Mouse (Mus musculus) R1 (cell line): ENCODE data around the gene Ebf3.

Experiments
- DNase-seq: peaks from one replicate; pipeline ENCODE4 v3.0.0-alpha.2; 2018; ENCODE audit warnings: low read depth, low spot score

The Ebf3 gene

GRCm38 (mm10) chr7:137312166-137312932 lies 1.9 kb downstream of the Ebf3 start:
- peak; percentile 28 for DNase-seq

- no peak for DNase-seq
Observed at GRCm38 (mm10) chr7:137311341-137312110, 2.7 kb downstream of the Ebf3 start.

DNA sequence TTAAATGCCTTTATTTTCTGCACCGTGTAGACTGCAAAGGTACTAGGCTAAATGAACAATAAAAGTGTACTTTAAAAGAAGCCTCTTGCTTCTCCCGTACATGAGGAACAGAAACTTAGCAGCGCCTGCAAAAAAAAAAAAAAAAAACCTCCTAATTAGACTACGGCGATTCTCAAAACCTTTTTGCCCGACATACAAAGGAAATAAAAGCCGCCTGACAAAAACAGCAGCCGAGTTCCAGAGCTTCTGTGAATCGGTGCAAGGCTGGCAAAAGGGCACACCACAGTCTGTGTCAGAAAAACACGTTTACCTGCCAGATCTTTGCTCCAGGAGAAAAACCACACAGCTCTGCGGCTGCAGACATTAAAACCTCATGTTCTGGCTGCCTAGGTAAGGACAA lies 3.4 kb downstream of the Ebf3 start:
- peak; percentile 8 for DNase-seq

DNA sequence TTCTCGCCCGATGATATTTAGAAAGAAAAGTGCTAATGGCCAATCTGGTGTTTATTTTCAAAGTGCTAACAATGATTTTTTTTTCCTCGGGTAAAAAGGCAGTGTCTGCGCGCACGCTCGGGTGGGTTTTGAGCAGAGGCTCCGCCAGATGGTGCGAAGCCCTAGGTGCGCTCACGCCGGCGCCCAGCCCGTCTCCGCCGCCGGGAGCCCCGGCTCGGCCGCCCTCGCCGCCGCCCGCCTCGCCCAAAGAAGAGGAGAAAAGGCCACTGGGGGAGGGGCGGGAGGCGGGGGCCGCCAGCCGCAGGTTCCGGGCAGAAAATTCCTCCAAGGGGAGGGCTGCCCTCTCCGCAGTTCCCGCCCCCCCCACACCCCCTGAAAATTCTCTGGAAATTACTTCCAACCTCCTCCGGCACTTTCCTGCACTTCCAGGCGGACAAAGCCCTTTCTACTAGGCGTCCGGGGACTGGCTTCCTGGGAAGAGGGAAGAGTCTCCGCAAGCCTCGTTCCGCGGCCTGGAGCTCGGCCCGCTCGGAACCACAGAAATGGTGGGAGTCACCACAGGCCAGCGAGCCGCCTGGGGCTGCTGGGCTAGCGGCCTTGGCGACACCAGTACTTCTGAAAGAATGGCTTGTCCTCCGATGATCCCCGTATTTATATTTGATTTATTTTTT lies 4.0 kb downstream of the Ebf3 start:
- DNase-seq, result peak; percentile 80

GRCm38 (mm10) chr7:137309071-137310066 lies 4.9 kb downstream of the Ebf3 start:
- peak; percentile 48 for DNase-seq

DNA sequence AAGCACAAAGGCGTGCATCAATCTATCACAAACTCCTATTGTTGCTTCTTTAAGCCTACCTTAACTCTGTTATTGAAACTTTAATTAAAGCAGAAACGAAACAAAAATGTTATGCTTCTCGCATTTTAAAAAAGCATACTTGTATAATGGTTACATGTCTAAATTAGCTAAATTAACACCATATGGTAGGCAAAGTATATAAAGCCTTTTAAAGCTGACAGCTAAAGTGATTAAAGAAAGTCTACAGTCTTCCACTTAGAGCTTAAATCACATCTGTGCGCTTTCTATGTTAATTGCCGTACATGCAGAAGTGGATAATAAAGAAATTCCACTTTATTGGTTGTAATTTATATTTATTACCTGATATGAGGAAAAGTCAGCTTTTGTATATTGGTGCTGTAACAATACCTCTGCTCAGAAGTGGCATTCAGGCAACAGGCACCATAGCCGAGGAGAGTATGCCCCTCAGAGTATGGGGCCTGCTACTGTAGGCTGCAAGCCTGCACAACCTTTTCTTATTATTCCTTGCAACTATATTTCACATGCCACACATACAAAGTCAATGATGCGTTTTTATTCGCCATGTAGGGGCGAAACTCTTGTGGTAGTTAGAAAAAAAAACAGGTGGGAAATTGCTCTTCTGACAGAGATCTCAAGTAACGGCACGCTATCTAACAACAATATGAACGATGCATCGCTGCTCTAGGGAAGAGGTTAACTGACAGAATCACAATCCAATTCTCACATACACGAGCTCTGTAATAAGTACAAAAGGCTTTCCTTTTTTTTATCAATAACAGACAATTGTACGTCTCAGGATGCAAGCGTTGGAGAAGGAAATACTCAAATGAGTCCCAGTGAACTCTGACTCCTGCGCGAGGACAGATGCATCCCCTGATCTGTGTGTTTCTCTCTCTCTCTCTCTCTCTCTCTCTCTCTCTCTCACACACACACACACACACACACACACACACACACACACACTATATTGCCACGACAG lies 5.9 kb downstream of the Ebf3 start:
- peak; percentile 9 for DNase-seq

DNA sequence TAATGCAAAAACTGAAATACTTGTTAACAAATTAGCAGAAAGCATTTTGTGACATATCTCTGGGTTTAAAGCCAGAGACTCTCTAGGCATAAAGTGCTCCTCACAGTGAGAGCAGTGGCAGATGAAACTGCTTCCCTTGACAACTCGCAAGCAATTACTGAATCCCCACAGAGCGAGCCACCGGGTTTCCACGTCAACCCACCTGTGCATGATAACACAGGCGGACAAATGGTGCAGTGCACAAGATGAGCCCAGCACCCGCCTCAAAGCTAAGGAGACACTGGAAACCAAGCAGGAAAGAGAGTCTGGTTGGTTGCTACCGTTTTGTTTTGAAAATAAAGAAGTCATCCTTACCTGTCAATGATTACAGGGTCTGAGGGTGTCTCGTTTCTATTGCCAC lies 7.1 kb downstream of the Ebf3 start:
- DNase-seq, result peak; percentile 15

DNA sequence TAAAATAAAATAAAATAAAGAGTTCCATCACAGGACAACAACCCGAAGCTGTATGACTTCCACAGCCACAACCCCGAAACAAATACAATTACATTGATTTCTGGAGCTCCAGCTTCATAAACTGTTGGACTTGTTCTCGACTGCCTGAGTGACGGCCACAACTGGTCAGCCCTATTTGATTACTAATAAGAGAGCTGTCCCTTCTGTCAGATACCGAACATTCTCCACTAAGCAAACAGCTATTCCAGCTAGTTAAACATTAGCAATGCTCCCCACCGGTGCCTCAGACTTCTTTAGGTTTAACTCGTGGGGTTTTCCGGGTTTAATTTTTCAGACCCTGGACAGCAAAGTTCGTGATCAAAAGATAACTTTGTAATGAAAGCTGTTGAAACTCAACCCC lies 8.1 kb downstream of the Ebf3 start:
- DNase-seq, result no peak

DNA sequence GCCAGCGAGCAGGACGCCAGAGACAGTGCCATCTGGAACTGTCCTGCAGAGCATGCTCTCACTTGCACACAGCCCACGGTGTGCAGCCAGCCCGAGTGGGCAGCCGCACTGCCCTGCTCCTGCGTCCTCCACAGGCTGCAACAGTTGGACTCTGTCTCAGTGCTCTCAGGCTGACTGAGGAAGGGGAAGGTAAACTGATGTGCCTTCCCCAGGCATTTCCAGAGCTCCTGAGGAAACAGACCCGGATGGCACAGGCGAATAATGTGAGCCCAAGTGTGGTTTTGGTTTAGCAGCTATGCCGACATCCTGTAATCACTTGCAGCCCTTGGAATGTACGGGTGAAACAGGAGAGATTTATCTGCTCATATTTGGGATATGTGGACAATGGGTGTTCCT lies 10.5 kb downstream of the Ebf3 start:
- DNase-seq, result no peak

DNA sequence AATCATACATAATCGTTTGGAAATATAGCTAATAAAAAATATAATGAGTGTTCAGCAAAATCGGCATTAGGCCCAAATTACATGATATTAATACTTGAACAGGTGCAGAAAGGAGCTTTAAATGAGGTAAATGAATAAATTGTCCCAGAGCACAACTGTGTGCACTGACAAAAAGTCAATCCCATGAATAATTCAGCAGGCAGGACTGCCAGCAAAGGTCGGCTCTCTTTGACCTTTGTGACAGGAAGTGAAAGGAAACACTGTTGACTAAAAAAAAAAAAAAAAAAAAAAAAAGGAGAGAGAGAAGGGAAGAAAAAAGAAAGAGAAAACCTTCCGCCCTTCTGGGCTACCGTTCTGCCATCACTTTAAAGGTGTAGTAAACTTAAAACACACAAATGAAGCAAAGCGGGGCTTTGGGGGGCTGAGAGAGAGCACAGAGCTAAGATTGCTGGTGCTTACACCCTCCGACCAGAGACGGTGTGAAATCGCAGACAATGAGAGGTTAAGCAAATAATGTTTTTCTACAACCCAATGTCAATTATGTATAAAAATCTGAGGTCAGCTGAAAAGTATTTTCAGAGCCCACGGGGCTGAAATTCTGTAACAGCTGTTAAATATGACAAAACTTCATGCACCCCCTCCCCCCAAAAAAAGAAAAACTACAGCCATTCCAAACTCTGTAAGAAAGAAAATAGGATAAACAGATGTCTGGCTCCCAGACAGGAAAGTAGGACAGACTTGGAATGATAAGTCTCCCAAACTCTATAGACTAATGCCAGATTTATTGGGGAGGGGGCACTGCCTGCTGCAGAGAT lies 11.1 kb downstream of the Ebf3 start:
- DNase-seq, result no peak

- no peak for DNase-seq
Observed at GRCm38 (mm10) chr7:137302161-137302560, 12.1 kb downstream of the Ebf3 start.

DNA sequence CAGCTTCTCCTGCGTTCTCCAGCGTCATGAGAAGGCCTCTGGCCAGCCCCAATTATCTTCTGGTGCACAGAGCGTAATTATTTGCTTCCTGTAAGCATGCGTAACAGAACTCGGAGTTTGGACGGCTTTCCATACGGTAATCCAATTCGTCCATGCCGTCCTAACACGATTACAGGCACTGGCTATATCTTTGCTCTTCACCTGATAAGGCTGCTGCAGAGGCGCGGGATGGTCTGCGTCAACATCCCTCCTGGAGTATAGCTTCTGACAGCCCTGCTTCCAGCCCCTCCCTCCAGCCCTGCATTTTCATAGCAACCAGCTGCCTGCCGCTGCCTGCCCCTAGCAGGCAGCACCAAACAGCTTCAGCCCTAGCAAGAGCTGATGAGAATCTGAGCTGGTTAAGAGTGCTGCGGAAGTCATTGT lies 12.9 kb downstream of the Ebf3 start:
- no peak for DNase-seq

GRCm38 (mm10) chr7:137300826-137301225 lies 13.4 kb downstream of the Ebf3 start:
- DNase-seq, result no peak

DNA sequence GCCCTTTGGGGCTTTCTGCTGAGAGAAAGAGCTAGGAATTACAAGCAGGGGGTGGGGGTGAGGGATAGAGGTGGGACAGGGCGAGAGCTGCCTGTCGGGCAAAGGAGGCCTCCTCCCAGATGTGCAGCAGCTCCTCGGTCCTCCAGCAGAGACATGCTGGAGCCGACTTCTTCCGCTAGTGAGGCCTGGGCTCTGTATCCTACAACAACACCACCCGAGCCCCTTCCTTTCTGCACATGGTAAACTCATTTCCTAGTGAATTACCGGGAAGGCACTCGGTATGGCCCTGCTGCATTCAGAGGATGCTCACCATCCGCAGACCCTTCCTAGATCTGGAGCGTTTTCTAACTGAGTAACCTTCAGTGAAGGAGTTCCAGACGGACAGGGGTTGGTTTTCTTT lies 14.1 kb downstream of the Ebf3 start:
- DNase-seq, result no peak

- DNase-seq, result no peak
Observed at GRCm38 (mm10) chr7:137297594-137298381, 16.5 kb downstream of the Ebf3 start.

GRCm38 (mm10) chr7:137297131-137297530 lies 17.1 kb downstream of the Ebf3 start:
- no peak for DNase-seq

DNA sequence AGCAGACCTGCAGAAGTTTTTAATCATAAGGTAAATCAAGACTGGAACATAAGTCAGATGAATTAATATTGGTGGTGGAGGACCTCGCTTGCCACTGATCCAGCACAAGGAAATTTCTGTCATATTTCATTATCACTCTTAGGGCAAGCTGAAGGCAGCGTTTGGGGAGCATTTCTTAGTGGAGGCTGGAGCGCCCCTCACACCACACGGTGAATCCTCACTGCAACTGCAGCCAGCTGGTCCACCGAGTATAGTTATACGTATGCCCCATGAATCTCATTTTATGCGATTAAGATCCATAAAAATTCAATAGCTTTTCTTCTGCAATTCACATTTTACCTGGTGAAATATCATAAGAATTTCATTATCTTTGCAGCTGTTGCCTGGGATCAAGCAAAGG lies 18.6 kb downstream of the Ebf3 start:
- DNase-seq, result no peak

GRCm38 (mm10) chr7:137294446-137294845 lies 19.8 kb downstream of the Ebf3 start:
- DNase-seq, result no peak
